Mouse (Mus musculus) forebrain, embryonic 12.5 days (tissue): Measurements from ENCODE around the gene Crhr1. TPM values are rescaled to one million over a fixed set of nuclear protein-coding genes. Genes with fewer than 3 reads are reported as not detected.
A peak's percentile ranks its signal among the peaks of the same experiment; 100 is the strongest.

ENCODE experiments used
- ATAC-seq: fragments of 200-750 bp; cut with Nextera tagmentation; 2 replicates; pipeline ENCODE4 v1.8.0; 2017; ENCODE audit warnings: moderate TSS enrichment; ENCODE audit not compliant: low FRiP score
- H3K27ac ChIP-seq: fragments of 300-500 bp; sonication (generic); 2 replicates; pipeline ENCODE4 v1.5.1; 2016; ENCODE audit warnings: mild to moderate bottlenecking
- H3K27me3 ChIP-seq: fragments of 300-500 bp; sonication (generic); 2 replicates; pipeline ENCODE4 v1.6.1; 2016; ENCODE audit warnings: mild to moderate bottlenecking
- H3K36me3 ChIP-seq: fragments of 300-500 bp; sonication (generic); replicated peaks from 2 replicates; pipeline ENCODE4 v1.6.1; 2016; ENCODE audit warnings: mild to moderate bottlenecking
- H3K4me1 ChIP-seq: fragments of 300-500 bp; sonication (generic); 2 replicates; pipeline ENCODE4 v1.6.1; 2016
- H3K4me2 ChIP-seq: fragments of 300-500 bp; sonication (generic); 2 replicates; pipeline ENCODE4 v1.6.1; 2016; ENCODE audit warnings: mild to moderate bottlenecking, moderate library complexity
- H3K4me3 ChIP-seq: fragments of 300-500 bp; sonication (generic); replicated peaks from 2 replicates; pipeline ENCODE4 v1.5.1; 2016; ENCODE audit warnings: mild to moderate bottlenecking
- H3K9ac ChIP-seq: fragments of 300-500 bp; sonication (generic); 2 replicates; pipeline ENCODE4 v1.6.1; 2016; ENCODE audit warnings: mild to moderate bottlenecking
- H3K9me3 ChIP-seq: fragments of 300-500 bp; sonication (generic); 2 replicates; pipeline ENCODE4 v1.6.1; 2016
- WGBS: fragments of 180-500 bp; shearing (Covaris S2); methylation state at CpG from one replicate; pipeline ENCODE4 v1.1.7; 2016; 5-methylcytosine and 5-hydroxymethylcytosine counted together
- polyA plus RNA-seq: library from polyadenylated mRNA; unstranded; fragments of >200 nt; fragmentation: Nextera tagmentation; extraction: Ambion mirVana; gene quantifications from 2 replicates; pipeline ENCODE4 v1.2.1, GENCODE M21; 2016

The Crhr1 gene
- polyA plus RNA-seq, 1 experiment from 2014 or later = 0.56 TPM

- H3K9ac ChIP-seq = no peak overlapping the region
Observed at GRCm38 (mm10) chr11:104148787-104149186, 16.1 kb downstream of the Crhr1 start.

GRCm38 (mm10) chr11:104150911-104151310 is 18.3 kb downstream of the Crhr1 start:
- Histone ChIP-seq H3K4me3 (no peak overlapping the region), H3K36me3 (no peaks in the 10 kb centered on the region), H3K27me3 (peaks cover 15% of the 10 kb centered on the region; the same call in 1 of the 2 replicates), H3K4me2 (no peak overlapping the region), H3K4me1 (peaks cover 5% of the 10 kb centered on the region), H3K27ac (no peak overlapping the region), H3K9ac (no peak overlapping the region), H3K9me3 (no peaks in the 10 kb centered on the region)
- 31% methylated on average over 5 of the region's 5 CpGs for WGBS
- ATAC-seq = no peak

More at GRCm38 (mm10) chr11:104148787-104149186, 16.1 kb downstream of the Crhr1 start:
- no peaks in the 10 kb centered on the region for H3K36me3 ChIP-seq
- no peak for ATAC-seq
- H3K9me3 ChIP-seq = no peaks in the 10 kb centered on the region
- WGBS = 75% methylated on average over 7 of the region's 7 CpGs
- no peak overlapping the region for H3K4me2 ChIP-seq
- no peak overlapping the region for H3K27ac ChIP-seq
- peaks cover 2% of the 10 kb centered on the region; the same call in 1 of the 2 replicates for H3K4me1 ChIP-seq
- no peak overlapping the region for H3K4me3 ChIP-seq
- peaks cover 15% of the 10 kb centered on the region; the same call in 1 of the 2 replicates for H3K27me3 ChIP-seq

GRCm38 (mm10) chr11:104154332-104154731 is 21.7 kb downstream of the Crhr1 start:
- ATAC-seq = no peak
- Histone ChIP-seq H3K4me1 (peaks cover 20% of the 10 kb centered on the region), H3K4me3 (no peak overlapping the region), H3K27ac (no peak overlapping the region), H3K27me3 (peaks cover 19% of the 10 kb centered on the region), H3K36me3 (no peaks in the 10 kb centered on the region), H3K9ac (no peak overlapping the region), H3K4me2 (no peak overlapping the region), H3K9me3 (no peaks in the 10 kb centered on the region)
- 57% methylated on average over 4 of the region's 4 CpGs for WGBS

GRCm38 (mm10) chr11:104154820-104155635 is 22.4 kb downstream of the Crhr1 start:
- no peaks in the 10 kb centered on the region for H3K9me3 ChIP-seq
- no peak overlapping the region for H3K27ac ChIP-seq
- H3K4me2 ChIP-seq = no peak overlapping the region
- peaks cover 20% of the 10 kb centered on the region for H3K4me1 ChIP-seq
- WGBS = 62% methylated on average over 9 of the region's 9 CpGs
- no peak overlapping the region for H3K9ac ChIP-seq
- no peak overlapping the region for H3K4me3 ChIP-seq
- H3K36me3 ChIP-seq = no peaks in the 10 kb centered on the region
- H3K27me3 ChIP-seq = peaks cover 19% of the 10 kb centered on the region
- ATAC-seq = no peak

GRCm38 (mm10) chr11:104155899-104156298 is 23.2 kb downstream of the Crhr1 start:
- H3K4me2 ChIP-seq = no peak overlapping the region
- peaks cover 20% of the 10 kb centered on the region for H3K4me1 ChIP-seq

GRCm38 (mm10) chr11:104156391-104156790 is 23.7 kb downstream of the Crhr1 start:
- no peak overlapping the region for H3K4me3 ChIP-seq
- H3K27me3 ChIP-seq = peaks cover 19% of the 10 kb centered on the region
- H3K27ac ChIP-seq = no peak overlapping the region
- no peak for ATAC-seq
- H3K36me3 ChIP-seq = no peaks in the 10 kb centered on the region
- H3K9me3 ChIP-seq = no peaks in the 10 kb centered on the region
- no peak overlapping the region for H3K9ac ChIP-seq
- 72% methylated on average over 3 of the region's 3 CpGs for WGBS
- H3K4me2 ChIP-seq = no peak overlapping the region
- peaks cover 18% of the 10 kb centered on the region for H3K4me1 ChIP-seq

More at GRCm38 (mm10) chr11:104155899-104156298, 23.2 kb downstream of the Crhr1 start:
- H3K36me3 ChIP-seq = no peaks in the 10 kb centered on the region
- no peak overlapping the region for H3K27ac ChIP-seq
- H3K9me3 ChIP-seq = no peaks in the 10 kb centered on the region
- no peak overlapping the region for H3K9ac ChIP-seq
- H3K4me3 ChIP-seq = no peak overlapping the region
- peaks cover 19% of the 10 kb centered on the region for H3K27me3 ChIP-seq
- ATAC-seq = no peak

GRCm38 (mm10) chr11:104157603-104158259 is 25.1 kb downstream of the Crhr1 start:
- H3K27ac ChIP-seq = peak overlapping the region; percentile 85
- peak overlapping the region; percentile 78 for H3K4me2 ChIP-seq
- peak overlapping the region; percentile 44 for H3K4me3 ChIP-seq
- no peaks in the 10 kb centered on the region for H3K9me3 ChIP-seq
- peak; percentile 96 for ATAC-seq
- peaks cover 15% of the 10 kb centered on the region for H3K27me3 ChIP-seq
- H3K36me3 ChIP-seq = no peaks in the 10 kb centered on the region
- 1% methylated on average over 23 of the region's 23 CpGs for WGBS
- H3K9ac ChIP-seq = peak overlapping the region; percentile 62
- H3K4me1 ChIP-seq = peaks cover 18% of the 10 kb centered on the region

- no peaks in the 10 kb centered on the region for H3K36me3 ChIP-seq
- H3K9ac ChIP-seq = peak overlapping the region; percentile 62
- H3K4me2 ChIP-seq = peak overlapping the region; percentile 78
- peak; percentile 61 for ATAC-seq
- H3K4me1 ChIP-seq = peaks cover 18% of the 10 kb centered on the region
- H3K27me3 ChIP-seq = peaks cover 10% of the 10 kb centered on the region
- 6% methylated on average over 17 of the region's 17 CpGs for WGBS
- no peaks in the 10 kb centered on the region for H3K9me3 ChIP-seq
- peak overlapping the region; percentile 85 for H3K27ac ChIP-seq
- peak overlapping the region; percentile 44 for H3K4me3 ChIP-seq
Observed at GRCm38 (mm10) chr11:104158260-104158907, 25.7 kb downstream of the Crhr1 start.

- H3K4me1 ChIP-seq = peaks cover 18% of the 10 kb centered on the region
- WGBS = 83% methylated on average over 4 of the region's 4 CpGs
- no peak overlapping the region for H3K27ac ChIP-seq
- ATAC-seq = no peak
- H3K4me3 ChIP-seq = no peak overlapping the region
- H3K36me3 ChIP-seq = no peaks in the 10 kb centered on the region
- H3K4me2 ChIP-seq = no peak overlapping the region
- H3K9ac ChIP-seq = no peak overlapping the region
- peaks cover 10% of the 10 kb centered on the region for H3K27me3 ChIP-seq
- H3K9me3 ChIP-seq = no peaks in the 10 kb centered on the region
Observed at GRCm38 (mm10) chr11:104159769-104160272, 27.2 kb downstream of the Crhr1 start.

- no peak overlapping the region for H3K4me2 ChIP-seq
- H3K9me3 ChIP-seq = no peaks in the 10 kb centered on the region
- H3K36me3 ChIP-seq = no peaks in the 10 kb centered on the region
- WGBS = 77% methylated on average over 5 of the region's 5 CpGs
- no peak for ATAC-seq
- no peak overlapping the region for H3K27ac ChIP-seq
- H3K4me1 ChIP-seq = peaks cover 15% of the 10 kb centered on the region
- no peak overlapping the region for H3K9ac ChIP-seq
- H3K27me3 ChIP-seq = peaks cover 10% of the 10 kb centered on the region
- H3K4me3 ChIP-seq = no peak overlapping the region
Observed at GRCm38 (mm10) chr11:104161153-104161552, 28.5 kb downstream of the Crhr1 start.

GRCm38 (mm10) chr11:104164257-104164656 is 31.6 kb downstream of the Crhr1 start:
- no peak overlapping the region for H3K9ac ChIP-seq
- H3K27me3 ChIP-seq = peaks cover 4% of the 10 kb centered on the region; the same call in 1 of the 2 replicates
- H3K27ac ChIP-seq = no peak overlapping the region
- ATAC-seq = no peak
- no peaks in the 10 kb centered on the region for H3K9me3 ChIP-seq
- no peaks in the 10 kb centered on the region for H3K36me3 ChIP-seq
- 89% methylated on average over 10 of the region's 10 CpGs for WGBS
- H3K4me2 ChIP-seq = no peak overlapping the region
- H3K4me1 ChIP-seq = no peaks in the 10 kb centered on the region
- H3K4me3 ChIP-seq = no peak overlapping the region

GRCm38 (mm10) chr11:104171281-104171781 is 38.7 kb downstream of the Crhr1 start:
- 40% methylated on average over 12 of the region's 12 CpGs for WGBS

More at GRCm38 (mm10) chr11:104171281-104171781, 38.7 kb downstream of the Crhr1 start:
- ATAC-seq = no peak
- H3K4me2 ChIP-seq = no peak overlapping the region
- no peak overlapping the region for H3K27ac ChIP-seq
- no peak overlapping the region for H3K9ac ChIP-seq
- H3K27me3 ChIP-seq = peaks cover 20% of the 10 kb centered on the region
- H3K4me1 ChIP-seq = peaks cover 4% of the 10 kb centered on the region
- no peak overlapping the region for H3K4me3 ChIP-seq
- no peaks in the 10 kb centered on the region for H3K36me3 ChIP-seq
- no peaks in the 10 kb centered on the region for H3K9me3 ChIP-seq
